Mouse (Mus musculus) adipose tissue, adult 10 weeks (tissue): ENCODE data around the gene Gigyf2. TPM values are rescaled to one million over a fixed set of nuclear protein-coding genes. Genes with fewer than 3 reads are reported as not detected.

ENCODE experiments used
- polyA plus RNA-seq: library from polyadenylated mRNA; stranded (reverse); fragments of 350-450 nt; fragmentation: Illumina TruSeq; extraction: RNeasy Lipid Tissue Mini Kit (QIAGEN cat#74804); gene quantifications from one replicate; pipeline ENCODE4 v1.2.3, GENCODE M21; 2014; ENCODE audit warnings: low read depth, low replicate concordance

Gigyf2 gene
- 36.7 TPM for polyA plus RNA-seq

GRCm38 (mm10) chr1:87326742-87327163 is at the start of gene Gigyf2:
Gene Gigyf2 (plus strand): TSS chr1:87326998.

DNA sequence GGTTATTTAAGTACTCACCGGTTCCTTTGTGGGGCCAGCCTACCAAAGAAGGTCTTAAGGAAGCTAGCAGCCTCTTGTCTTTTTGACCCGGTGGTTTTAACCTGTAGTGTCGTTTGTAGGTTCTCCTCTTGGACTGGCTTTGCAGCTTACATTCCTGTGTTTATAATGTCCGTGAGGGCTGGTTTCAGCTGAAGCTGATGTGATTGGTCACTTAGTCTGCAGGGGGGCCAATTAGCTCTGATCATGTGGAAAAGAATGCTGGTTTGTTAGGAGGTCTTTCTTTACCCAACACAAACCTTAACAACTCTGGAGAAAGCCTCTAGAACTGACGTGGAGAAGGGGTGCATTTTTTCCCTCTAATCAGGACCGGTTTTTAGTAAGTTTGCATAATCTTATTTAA is 67.8 kb downstream of the Gigyf2 start, which contains the start of gene Kcnj13:
Kcnj13 (minus strand) TSS at position 136 of the 400 bp plus-strand sequence.

GRCm38 (mm10) chr1:87469971-87470370 is 143.2 kb downstream of the Gigyf2 start, which contains the start of gene Snorc:
Gene Snorc (plus strand): TSS chr1:87470271.

Other genes with a start within 250 kb of the Gigyf2 start
- 8.9 TPM for gene Alppl2, start 237.1 kb upstream of the Gigyf2 start, polyA plus RNA-seq
- not detected for gene Alpi, start 225.4 kb upstream of the Gigyf2 start, polyA plus RNA-seq
- not detected for gene Akp3, start 202.0 kb upstream of the Gigyf2 start, polyA plus RNA-seq
- gene Ecel1, start 170.5 kb upstream of the Gigyf2 start, polyA plus RNA-seq = 0.11 TPM
- gene Prss56, start 143.7 kb upstream of the Gigyf2 start, polyA plus RNA-seq = 1.7 TPM
- not detected for gene Chrnd, start 136.4 kb upstream of the Gigyf2 start, polyA plus RNA-seq
- not detected for gene Chrng, start 122.3 kb upstream of the Gigyf2 start, polyA plus RNA-seq
- 64.0 TPM for gene Eif4e2, start 113.1 kb upstream of the Gigyf2 start, polyA plus RNA-seq
- 15.2 TPM for gene Efhd1, start 62.6 kb upstream of the Gigyf2 start, polyA plus RNA-seq
- gene Kcnj13, start 67.7 kb downstream of the Gigyf2 start, polyA plus RNA-seq = not detected
- not detected for gene Snorc, start 143.3 kb downstream of the Gigyf2 start, polyA plus RNA-seq
- 4.4 TPM for gene Neu2, start 182.9 kb downstream of the Gigyf2 start, polyA plus RNA-seq
- gene Ngef, start 246.9 kb downstream of the Gigyf2 start, polyA plus RNA-seq = 4.5 TPM